In the genomic region with DNA sequence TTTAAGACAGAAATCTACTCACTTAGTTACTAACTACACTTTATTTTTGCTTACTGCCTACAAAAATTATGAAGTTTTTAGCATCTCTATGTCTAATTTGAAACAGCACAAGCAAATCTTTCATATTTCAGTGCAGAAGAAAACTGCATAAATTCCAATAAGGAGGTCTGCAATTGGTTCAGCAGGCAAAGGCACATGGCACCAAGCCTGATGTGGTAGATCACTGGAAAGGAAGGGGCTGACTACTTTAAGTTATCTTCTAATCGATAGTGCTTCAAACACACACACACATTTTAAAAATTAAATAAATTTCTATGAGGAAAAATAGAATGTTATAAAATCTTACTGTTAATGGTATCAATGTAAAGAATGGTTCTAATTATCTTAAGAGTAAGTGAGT, we compare ENCODE assay signal across 15 mouse cellular contexts.
"Had no signal": no experiment of that assay in that cellular context is flagged by ENCODE, and none has a peak within 500 bp of the region (broad histone marks: within the 10 kb centered on the region; RNA-seq: fewer than 3 reads in every experiment).

No protein-coding gene starts in this region.

- H3K27ac ChIP-seq: liver, embryonic 13.5 days; midbrain, embryonic 10.5 days; midbrain, embryonic 13.5 days; neural tube, embryonic 13.5 days had no signal

- H3K36me3 ChIP-seq: liver, embryonic 13.5 days; midbrain, embryonic 13.5 days; neural tube, embryonic 13.5 days; stomach, embryonic 15.5 days had no signal

- DNase-seq: kidney, adult 9 months; kidney, postnatal 14 days; kidney, postnatal 4 days; liver, embryonic 13.5 days; lung, adult 2 months; lung, postnatal 36 days; spleen, adult 18-20 months had no signal

- ATAC-seq: lung, postnatal 0 days; midbrain, embryonic 13.5 days; midbrain, embryonic 16.5 days had no signal

- H3K9ac ChIP-seq: liver, embryonic 13.5 days; midbrain, embryonic 13.5 days; neural tube, embryonic 13.5 days; stomach, embryonic 15.5 days had no signal

- H3K4me2 ChIP-seq: liver, embryonic 13.5 days; midbrain, embryonic 13.5 days; neural tube, embryonic 13.5 days; stomach, embryonic 15.5 days had no signal

- H3K9me3 ChIP-seq: liver, embryonic 13.5 days; megakaryocyte, embryonic 14.5 days; midbrain, embryonic 10.5 days; midbrain, embryonic 13.5 days; neural tube, embryonic 13.5 days; stomach, embryonic 15.5 days had no signal

- H3K27me3 ChIP-seq: liver, embryonic 13.5 days; megakaryocyte, embryonic 14.5 days; midbrain, embryonic 13.5 days; neural tube, embryonic 13.5 days; stomach, embryonic 15.5 days had no signal

- H3K4me3 ChIP-seq: liver, embryonic 13.5 days; megakaryocyte, embryonic 14.5 days; midbrain, embryonic 10.5 days; midbrain, embryonic 13.5 days; myocyte; neural tube, embryonic 13.5 days; stomach, embryonic 15.5 days had no signal
